Mouse (Mus musculus) monocyte, adult 59 days (primary cell): ENCODE data around the gene Xpc. TPM values are rescaled to one million over a fixed set of nuclear protein-coding genes. Genes with fewer than 3 reads are reported as not detected.

Experiments
- total RNA-seq, 2 experiments: library from RNA; stranded (reverse); gene quantifications; one replicate each; pipeline ENCODE4 v1.2.4; 2023

Xpc gene
- 10 to 100 TPM; 19.8 to 22.6 TPM for total RNA-seq

GRCm38 (mm10) chr6:91515545-91516449 is at the start of gene Xpc, which contains the start of gene Lsm3:
Xpc (minus strand) TSS chr6:91515888.
Lsm3 (plus strand) TSS chr6:91515928.

DNA sequence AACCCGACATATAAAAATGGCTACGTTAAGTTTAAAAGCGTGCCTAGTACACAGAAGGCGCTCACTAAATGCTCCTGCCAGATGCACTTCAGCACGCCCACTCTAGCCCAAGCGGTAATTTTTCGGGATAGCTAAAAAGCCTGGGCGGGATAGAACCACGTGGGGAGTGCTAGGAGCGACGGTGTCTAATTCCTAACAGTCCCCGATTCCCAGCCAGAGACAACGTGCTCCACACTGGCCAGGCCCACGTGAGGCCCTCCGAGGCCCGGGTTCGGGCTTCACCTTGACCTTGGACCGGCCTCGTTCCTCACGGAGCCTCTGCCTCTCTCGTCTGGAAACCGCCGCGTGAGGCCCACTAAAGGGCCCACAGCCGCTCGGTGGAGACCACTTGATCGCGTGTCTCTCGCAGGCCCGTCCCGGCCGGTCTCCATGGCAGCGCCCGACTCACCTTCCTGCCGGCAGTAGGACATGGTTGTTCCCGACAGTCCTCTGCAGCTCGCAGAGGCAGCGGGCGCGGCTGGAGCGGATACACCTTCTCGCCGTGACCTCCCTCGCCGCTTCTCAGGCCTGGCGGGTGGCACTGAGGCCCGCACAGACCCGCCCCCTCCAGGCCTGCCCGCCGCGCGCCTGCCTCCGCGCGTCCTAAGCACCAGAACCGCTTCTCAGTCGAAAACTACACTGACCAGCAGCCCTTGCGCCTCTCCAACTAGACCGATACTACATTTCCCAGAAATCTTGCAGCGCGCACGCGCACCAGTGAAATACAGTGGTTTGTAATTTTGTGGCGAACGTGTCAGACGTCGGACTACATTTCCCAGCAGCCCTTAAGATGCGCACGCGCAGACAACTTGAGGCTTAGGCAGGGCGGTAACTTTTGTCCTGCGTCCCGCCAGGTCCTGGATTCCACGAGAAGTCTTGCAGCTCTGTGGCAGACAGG is 42.6 kb downstream of the Xpc start, which contains the start of the genes Chchd4 and Tmem43:
Gene Chchd4 (minus strand): TSS at position 679 of the 937 bp plus-strand sequence.
Gene Tmem43 (plus strand): TSS at position 836 of the 937 bp plus-strand sequence.

Other genes with a start within 250 kb of the Xpc start
- not detected for gene Wnt7a, start 104.5 kb downstream of the Xpc start, total RNA-seq
- gene Chchd4, start 42.3 kb downstream of the Xpc start, total RNA-seq, result 1 to 10 TPM; 5.4 to 8.5 TPM
- gene Tmem43, start 42.2 kb downstream of the Xpc start, total RNA-seq, result 100 to 1,000 TPM; 108 to 110 TPM
- gene Lsm3, start within 50 bp of the Xpc start, total RNA-seq, result 10 to 100 TPM; 36.4 to 48.1 TPM
- gene Slc6a6, start 168.2 kb upstream of the Xpc start, total RNA-seq, result 100 to 1,000 TPM; 300 to 331 TPM